Mouse (Mus musculus) liver, embryonic 13.5 days (tissue): ENCODE data around the gene Btrc. TPM values are rescaled to one million over a fixed set of nuclear protein-coding genes. Genes with fewer than 3 reads are reported as not detected.
A peak's percentile ranks its signal among the peaks of the same experiment; 100 is the strongest.

Experiments used
- ATAC-seq: fragments of 200-750 bp; cut with Nextera tagmentation; 2 replicates; pipeline ENCODE4 v1.8.0; 2017; ENCODE audit warnings: low read depth, mild to moderate bottlenecking, moderate number of reproducible peaks, moderate library complexity
- DNase-seq: peaks from one replicate; pipeline ENCODE4 v3.0.0; 2022
- H3K27ac ChIP-seq: fragments of 300-500 bp; sonication (generic); 2 replicates; pipeline ENCODE4 v1.5.1; 2015; ENCODE audit warnings: moderate library complexity, mild to moderate bottlenecking, inconsistent platforms
- H3K27me3 ChIP-seq: fragments of 300-500 bp; sonication (generic); 2 replicates; pipeline ENCODE4 v1.6.1; 2015; ENCODE audit warnings: mild to moderate bottlenecking, inconsistent platforms
- H3K36me3 ChIP-seq: fragments of 300-500 bp; sonication (generic); 2 replicates; pipeline ENCODE4 v1.6.1; 2015; ENCODE audit warnings: mild to moderate bottlenecking, inconsistent platforms
- H3K4me1 ChIP-seq: fragments of 300-500 bp; sonication (generic); replicated peaks from 2 replicates; pipeline ENCODE4 v1.6.1; 2015; ENCODE audit warnings: inconsistent platforms
- H3K4me2 ChIP-seq: fragments of 300-500 bp; sonication (generic); 2 replicates; pipeline ENCODE4 v1.6.1; 2015; ENCODE audit warnings: inconsistent platforms, mild to moderate bottlenecking, moderate library complexity
- H3K4me3 ChIP-seq: fragments of 300-500 bp; sonication (generic); replicated peaks from 2 replicates; pipeline ENCODE4 v1.5.1; 2015; ENCODE audit warnings: mild to moderate bottlenecking, inconsistent platforms
- H3K9ac ChIP-seq: fragments of 300-500 bp; sonication (generic); 2 replicates; pipeline ENCODE4 v1.6.1; 2015; ENCODE audit warnings: mild to moderate bottlenecking, inconsistent platforms
- H3K9me3 ChIP-seq: fragments of 300-500 bp; sonication (generic); replicated peaks from 2 replicates; pipeline ENCODE4 v1.6.1; 2016; ENCODE audit warnings: inconsistent platforms
- WGBS: fragments of 180-500 bp; shearing (Covaris S2); methylation state at CpG from one replicate; pipeline ENCODE4 v1.1.7; 2015; ENCODE audit not compliant: insufficient replicate concordance; 5-methylcytosine and 5-hydroxymethylcytosine counted together
- polyA plus RNA-seq: library from polyadenylated mRNA; unstranded; fragments of >200 nt; fragmentation: Nextera tagmentation; extraction: Ambion mirVana; gene quantifications from 2 replicates; pipeline ENCODE4 v1.2.1, GENCODE M21; 2015

The Btrc gene
- polyA plus RNA-seq, 1 experiment from 2014 or later: 44.1 TPM

GRCm38 (mm10) chr19:45475928-45476553, 112.5 kb downstream of the Btrc start:
- no peak for ATAC-seq
- H3K4me2 ChIP-seq: no peak overlapping the region
- peaks cover 41% of the 10 kb centered on the region for H3K36me3 ChIP-seq
- H3K4me3 ChIP-seq: no peak overlapping the region
- 86% methylated on average over 24 of the region's 24 CpGs for WGBS
- H3K9ac ChIP-seq: no peak overlapping the region
- peaks cover 7% of the 10 kb centered on the region; the same call in 1 of the 2 replicates for H3K4me1 ChIP-seq
- DNase-seq: no peak
- no peaks in the 10 kb centered on the region for H3K27me3 ChIP-seq
- no peaks in the 10 kb centered on the region for H3K9me3 ChIP-seq
- no peak overlapping the region for H3K27ac ChIP-seq

- no peak overlapping the region for H3K9ac ChIP-seq
- ATAC-seq (no peak), DNase-seq (no peak)
- no peak overlapping the region for H3K27ac ChIP-seq
- 83% methylated on average over 6 of the region's 6 CpGs for WGBS
- peaks cover 7% of the 10 kb centered on the region; the same call in 1 of the 2 replicates for H3K4me1 ChIP-seq
- no peaks in the 10 kb centered on the region for H3K27me3 ChIP-seq
- H3K4me3 ChIP-seq: no peak overlapping the region
- peaks cover 20% of the 10 kb centered on the region for H3K36me3 ChIP-seq
- H3K9me3 ChIP-seq: no peaks in the 10 kb centered on the region
- no peak overlapping the region for H3K4me2 ChIP-seq
These were observed 116.0 kb downstream of the Btrc start for GRCm38 (mm10) chr19:45479548-45479947.

GRCm38 (mm10) chr19:45480490-45480889, 117.0 kb downstream of the Btrc start:
- peaks cover 23% of the 10 kb centered on the region for H3K36me3 ChIP-seq
- 80% methylated on average over 2 of the region's 2 CpGs for WGBS
- no peaks in the 10 kb centered on the region for H3K9me3 ChIP-seq

GRCm38 (mm10) chr19:45480951-45481350, 117.4 kb downstream of the Btrc start:
- no peak for ATAC-seq
- no peak overlapping the region for H3K27ac ChIP-seq
- H3K4me3 ChIP-seq: no peak overlapping the region
- H3K4me1 ChIP-seq: peaks cover 2% of the 10 kb centered on the region
- DNase-seq: no peak
- no peaks in the 10 kb centered on the region for H3K27me3 ChIP-seq
- no peak overlapping the region for H3K9ac ChIP-seq
- no peak overlapping the region for H3K4me2 ChIP-seq
- H3K9me3 ChIP-seq: no peaks in the 10 kb centered on the region
- peaks cover 20% of the 10 kb centered on the region for H3K36me3 ChIP-seq
- WGBS: 88% methylated on average over 4 of the region's 4 CpGs

More at GRCm38 (mm10) chr19:45480490-45480889, 117.0 kb downstream of the Btrc start:
- Histone ChIP-seq H3K4me2 (no peak overlapping the region), H3K4me3 (no peak overlapping the region), H3K27ac (no peak overlapping the region), H3K4me1 (peaks cover 5% of the 10 kb centered on the region; the same call in 1 of the 2 replicates), H3K27me3 (no peaks in the 10 kb centered on the region), H3K9ac (no peak overlapping the region)
- ATAC-seq (no peak), DNase-seq (no peak)

- ATAC-seq (no peak), DNase-seq (no peak)
- Histone ChIP-seq H3K4me2 (no peak overlapping the region), H3K4me3 (no peak overlapping the region), H3K27ac (no peak overlapping the region), H3K4me1 (peaks cover 16% of the 10 kb centered on the region), H3K9me3 (no peaks in the 10 kb centered on the region), H3K27me3 (no peaks in the 10 kb centered on the region), H3K36me3 (peaks cover 19% of the 10 kb centered on the region), H3K9ac (no peak overlapping the region)
- 88% methylated on average over 2 of the region's 2 CpGs for WGBS
These were observed 119.9 kb downstream of the Btrc start for GRCm38 (mm10) chr19:45483470-45483869.

- no peak overlapping the region for H3K4me3 ChIP-seq
- H3K27ac ChIP-seq: no peak overlapping the region
- H3K4me2 ChIP-seq: no peak overlapping the region
- peaks cover 34% of the 10 kb centered on the region for H3K4me1 ChIP-seq
- no peak for ATAC-seq
- H3K36me3 ChIP-seq: peaks cover 16% of the 10 kb centered on the region
- H3K9me3 ChIP-seq: no peaks in the 10 kb centered on the region
- no peaks in the 10 kb centered on the region for H3K27me3 ChIP-seq
- WGBS: 87% methylated on average over 6 of the region's 6 CpGs
- DNase-seq: no peak
- H3K9ac ChIP-seq: no peak overlapping the region
These were observed 122.9 kb downstream of the Btrc start for GRCm38 (mm10) chr19:45486206-45486991.

- no peak overlapping the region for H3K9ac ChIP-seq
- no peaks in the 10 kb centered on the region for H3K27me3 ChIP-seq
- no peak overlapping the region for H3K27ac ChIP-seq
- H3K4me1 ChIP-seq: peaks cover 34% of the 10 kb centered on the region
- H3K36me3 ChIP-seq: peaks cover 20% of the 10 kb centered on the region
- no peak overlapping the region for H3K4me3 ChIP-seq
- H3K4me2 ChIP-seq: no peak overlapping the region
- no peak for ATAC-seq
- H3K9me3 ChIP-seq: no peaks in the 10 kb centered on the region
- no peak for DNase-seq
- 40% methylated on average over 3 of the region's 3 CpGs for WGBS
These were observed 123.5 kb downstream of the Btrc start for GRCm38 (mm10) chr19:45486992-45487387.

GRCm38 (mm10) chr19:45489961-45490360, 126.4 kb downstream of the Btrc start:
- Histone ChIP-seq H3K27me3 (no peaks in the 10 kb centered on the region), H3K4me1 (peaks cover 41% of the 10 kb centered on the region), H3K4me2 (no peak overlapping the region), H3K4me3 (no peak overlapping the region), H3K9me3 (no peaks in the 10 kb centered on the region), H3K27ac (no peak overlapping the region), H3K36me3 (peaks cover 18% of the 10 kb centered on the region), H3K9ac (no peak overlapping the region)
- 41% methylated on average over 6 of the region's 6 CpGs for WGBS
- ATAC-seq: peak; percentile 66
- DNase-seq: no peak

GRCm38 (mm10) chr19:45491246-45491645, 127.7 kb downstream of the Btrc start:
- Histone ChIP-seq H3K27ac (no peak overlapping the region), H3K9me3 (no peaks in the 10 kb centered on the region), H3K4me1 (peaks cover 36% of the 10 kb centered on the region), H3K4me3 (no peak overlapping the region), H3K36me3 (peaks cover 14% of the 10 kb centered on the region), H3K4me2 (no peak overlapping the region), H3K9ac (no peak overlapping the region), H3K27me3 (no peaks in the 10 kb centered on the region)
- DNase-seq (no peak), ATAC-seq (no peak)
- WGBS: 76% methylated on average over 7 of the region's 7 CpGs

- WGBS: 84% methylated on average over 10 of the region's 10 CpGs
- no peak for DNase-seq
- ATAC-seq: no peak
- Histone ChIP-seq H3K4me1 (peaks cover 18% of the 10 kb centered on the region), H3K36me3 (peaks cover 19% of the 10 kb centered on the region), H3K27me3 (no peaks in the 10 kb centered on the region), H3K4me3 (no peak overlapping the region), H3K9me3 (no peaks in the 10 kb centered on the region), H3K27ac (no peak overlapping the region), H3K4me2 (no peak overlapping the region), H3K9ac (no peak overlapping the region)
These were observed 130.7 kb downstream of the Btrc start for GRCm38 (mm10) chr19:45494121-45494775.

- Histone ChIP-seq H3K27me3 (no peaks in the 10 kb centered on the region), H3K4me1 (peaks cover 21% of the 10 kb centered on the region), H3K9me3 (no peaks in the 10 kb centered on the region), H3K4me3 (no peak overlapping the region), H3K4me2 (no peak overlapping the region), H3K9ac (no peak overlapping the region), H3K27ac (no peak overlapping the region), H3K36me3 (peaks cover 34% of the 10 kb centered on the region)
- ATAC-seq (no peak), DNase-seq (no peak)
- WGBS: 90% methylated on average over 7 of the region's 7 CpGs
These were observed 141.9 kb downstream of the Btrc start for GRCm38 (mm10) chr19:45505446-45505845.
